Mouse (Mus musculus) ES-E14 (cell line): ENCODE results near the gene 4930519P11Rik. TPM values are rescaled to one million over a fixed set of nuclear protein-coding genes. Genes with fewer than 3 reads are reported as not detected.

Experiments used
- DNase-seq: peaks from one replicate; pipeline ENCODE4 v3.0.0-alpha.2; 2013; ENCODE audit warnings: low read depth, low spot score
- H3K27ac ChIP-seq: 2 replicates; pipeline ENCODE4 v1.5.1; 2012; ENCODE audit warnings: low read depth, mild to moderate bottlenecking, low read length, moderate library complexity, mixed read lengths; ENCODE audit not compliant: poor library complexity, insufficient read depth, severe bottlenecking
- H3K36me3 ChIP-seq: 2 replicates; pipeline ENCODE4 v1.6.1; 2012; ENCODE audit warnings: mild to moderate bottlenecking, low read length, moderate library complexity, mixed read lengths; ENCODE audit not compliant: control insufficient read depth, poor library complexity, insufficient read depth, severe bottlenecking
- H3K4me1 ChIP-seq, 2 experiments: fragments of 150-350 bp in 1 of 2; sonication (generic) in 1 of 2; 2 replicates each; pipeline ENCODE4 v1.6.1; 2012; ENCODE audit warnings: low read length in 2 of 2, mild to moderate bottlenecking in 1 of 2, mixed read lengths in 1 of 2; ENCODE audit not compliant: control insufficient read depth in 2 of 2, insufficient read depth in 2 of 2, poor library complexity in 1 of 2
- H3K4me3 ChIP-seq, 2 experiments: fragments of 150-350 bp in 1 of 2; sonication (generic) in 1 of 2; 2 replicates each; pipeline ENCODE4 v1.5.1; 2012; ENCODE audit warnings: low read length in 2 of 2, low read depth in 1 of 2, mild to moderate bottlenecking in 1 of 2, mixed read lengths in 1 of 2; ENCODE audit not compliant: insufficient read depth in 1 of 2, poor library complexity in 1 of 2, severe bottlenecking in 1 of 2
- H3K9ac ChIP-seq: 2 replicates; pipeline ENCODE4 v1.6.1; 2012; ENCODE audit warnings: low read depth, mild to moderate bottlenecking, low read length, mixed read lengths; ENCODE audit not compliant: poor library complexity, insufficient read depth, severe bottlenecking
- H3K9me3 ChIP-seq: fragments of 150-350 bp; sonication (generic); 2 replicates; pipeline ENCODE4 v1.6.1; 2012; ENCODE audit warnings: low read depth, mild to moderate bottlenecking, low read length; ENCODE audit not compliant: control insufficient read depth, insufficient read depth
- CHD2 ChIP-seq: IDR thresholded peaks from 2 replicates; pipeline ENCODE4 v1.6.1; 2014; ENCODE audit warnings: mild to moderate bottlenecking, low read depth, low read length, inconsistent platforms
- HCFC1 ChIP-seq: IDR thresholded peaks from 2 replicates; pipeline ENCODE4 v1.6.1; 2012; ENCODE audit warnings: low read length, inconsistent platforms, borderline replicate concordance; ENCODE audit not compliant: insufficient read depth
- MAFK ChIP-seq: IDR thresholded peaks from 2 replicates; pipeline ENCODE4 v1.6.1; 2014; ENCODE audit warnings: mild to moderate bottlenecking, low read depth, low read length, inconsistent platforms; ENCODE audit not compliant: insufficient read depth
- ZC3H11A ChIP-seq: IDR thresholded peaks from 2 replicates; pipeline ENCODE4 v1.6.1; 2012; ENCODE audit warnings: low read depth, mild to moderate bottlenecking, inconsistent platforms, low read length, borderline replicate concordance
- ZNF384 ChIP-seq: IDR thresholded peaks from 2 replicates; pipeline ENCODE4 v1.6.1; 2012; ENCODE audit warnings: low read depth, low read length, inconsistent platforms
- in situ Hi-C, 2 experiments: fragments of 600-800 bp; cut with MboI; formaldehyde crosslinking; loops; one replicate each; pipeline ENCODE4 v1.15.1; 2025; ENCODE audit warnings: low sequenced_read_pairs in 2 of 2, inconsistent platforms in 1 of 2; ENCODE audit not compliant: unreplicated experiment in 2 of 2
- total RNA-seq: library from RNA; depleted of rRNA; stranded (reverse); fragments of 300-350 nt; gene quantifications from 2 replicates; pipeline ENCODE4 v1.2.3, GENCODE M21; 2012

Gene 4930519P11Rik
- total RNA-seq, 1 experiment = 0.67 TPM

DNA sequence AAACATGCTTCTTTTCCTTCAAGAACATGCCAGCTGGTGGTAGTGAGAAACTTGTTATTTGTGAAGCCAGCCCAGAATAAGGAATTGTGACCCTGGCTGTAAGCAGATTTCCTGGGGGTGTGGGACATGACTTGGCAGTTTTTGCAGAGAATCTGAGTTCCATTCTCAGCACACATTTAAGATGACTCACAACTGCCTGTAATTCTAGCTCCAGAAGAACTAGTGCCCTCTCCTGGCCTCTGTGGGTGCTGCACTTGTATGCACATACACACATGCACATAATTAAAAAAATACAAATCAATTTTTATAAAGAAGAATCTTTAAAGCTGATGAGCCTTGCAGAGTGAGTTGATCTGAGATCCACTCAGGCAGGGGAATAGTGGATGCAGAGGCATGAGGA lies 10.9 kb upstream of the 4930519P11Rik start:
- in situ Hi-C loops = no loop called here
- Histone ChIP-seq H3K36me3 (no peaks in the 10 kb centered on the region; the same call in 1 of the 2 replicates), H3K4me3 (no peak overlapping the region), H3K9me3 (no peaks in the 10 kb centered on the region), H3K9ac (no peak overlapping the region), H3K4me1 (no peaks in the 10 kb centered on the region), H3K27ac (no peak overlapping the region)
- DNase-seq = no peak
- no peak; the same call in 1 of the 2 replicates for TF ChIP-seq MAFK
- no peak for TF ChIP-seq ZC3H11A
- no peak for TF ChIP-seq CHD2
- TF ChIP-seq HCFC1 = no peak
- no peak for TF ChIP-seq ZNF384

DNA sequence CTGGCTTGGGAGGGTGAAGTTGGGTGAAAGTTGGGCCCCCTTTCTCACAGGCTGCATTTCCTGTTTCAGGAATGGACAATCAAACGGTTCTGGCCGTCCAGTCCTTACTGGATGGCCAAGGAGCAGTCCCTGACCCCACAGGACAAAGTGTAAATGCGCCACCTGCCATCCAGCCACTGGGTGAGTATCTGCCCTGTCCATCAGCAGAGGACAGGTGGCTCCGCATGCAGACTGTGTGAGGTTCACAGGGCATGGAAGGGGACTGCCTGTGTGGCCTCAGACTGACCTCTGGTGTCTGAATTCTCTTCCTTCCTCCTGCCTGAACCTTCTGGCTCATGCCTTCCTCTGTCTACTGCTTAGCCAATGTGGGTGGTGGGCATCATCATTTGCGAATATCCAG lies 8.4 kb upstream of the 4930519P11Rik start:
- H3K9ac ChIP-seq = no peak overlapping the region
- in situ Hi-C loops = no loop called here
- H3K36me3 ChIP-seq = no peaks in the 10 kb centered on the region; the same call in 1 of the 2 replicates
- no peaks in the 10 kb centered on the region for H3K4me1 ChIP-seq
- no peaks in the 10 kb centered on the region for H3K9me3 ChIP-seq
- H3K4me3 ChIP-seq = no peak overlapping the region
- no peak for DNase-seq
- TF ChIP-seq ZNF384 = no peak
- TF ChIP-seq CHD2 = no peak
- TF ChIP-seq MAFK = no peak
- TF ChIP-seq HCFC1 = no peak
- no peak for TF ChIP-seq ZC3H11A
- no peak overlapping the region for H3K27ac ChIP-seq

DNA sequence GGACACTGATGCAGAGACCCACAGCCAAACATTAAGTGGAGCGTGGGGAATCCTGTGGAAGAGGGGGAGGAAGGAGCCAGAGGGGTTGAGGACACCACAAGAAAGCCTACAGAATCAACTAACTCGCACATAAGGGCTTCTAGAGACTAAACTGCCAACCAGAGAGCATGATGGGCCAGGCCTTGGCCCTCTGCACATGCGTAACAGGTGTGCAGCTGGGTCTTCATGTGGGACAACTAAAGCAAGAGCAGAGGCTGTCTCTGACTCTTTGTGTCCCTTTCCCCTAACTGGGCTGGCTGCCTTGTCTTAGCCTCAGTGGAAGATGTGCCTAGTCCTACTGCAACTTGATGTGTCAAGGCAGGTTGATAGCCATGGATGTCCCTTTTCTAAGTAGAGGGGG lies 3.8 kb upstream of the 4930519P11Rik start:
- TF ChIP-seq ZC3H11A (no peak), CHD2 (no peak), MAFK (no peak), HCFC1 (no peak), ZNF384 (no peak)
- in situ Hi-C loops = no loop called here

DNA sequence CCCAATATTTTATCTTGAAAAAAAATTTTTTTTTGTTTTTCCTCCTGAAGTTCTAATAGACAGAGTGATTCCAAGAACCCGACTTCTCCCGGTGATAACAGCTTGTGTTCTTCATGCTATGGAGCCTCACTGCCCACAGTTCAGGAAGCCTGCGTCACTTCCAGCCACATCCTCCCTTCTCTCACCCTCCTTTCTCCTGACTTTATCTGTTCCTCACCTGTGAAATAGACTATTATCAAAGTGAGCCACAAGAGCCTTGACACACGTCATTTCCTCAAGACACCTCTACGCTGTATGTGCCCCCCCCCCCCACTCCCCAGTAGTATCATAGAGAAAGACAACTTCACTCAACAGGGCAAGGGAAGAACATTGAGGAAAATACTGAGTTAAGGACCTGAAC lies 2.4 kb upstream of the 4930519P11Rik start:
- H3K9ac ChIP-seq = no peak overlapping the region
- no peaks in the 10 kb centered on the region for H3K36me3 ChIP-seq
- DNase-seq = no peak
- H3K4me1 ChIP-seq = peaks cover 5 to 6% of the 10 kb centered on the region in 2 experiments; a peak in 3 of 4 replicates
- no peaks in the 10 kb centered on the region for H3K9me3 ChIP-seq
- TF ChIP-seq MAFK (no peak), CHD2 (no peak), ZNF384 (no peak), HCFC1 (no peak), ZC3H11A (no peak)
- in situ Hi-C loops = no loop called here
- H3K4me3 ChIP-seq = no peak overlapping the region
- H3K27ac ChIP-seq = no peak overlapping the region

More for the DNA sequence above, 3.8 kb upstream of the 4930519P11Rik start:
- Histone ChIP-seq H3K4me3 (no peak overlapping the region), H3K9me3 (no peaks in the 10 kb centered on the region), H3K4me1 (peaks cover 5 to 6% of the 10 kb centered on the region in 2 experiments; a peak in 3 of 4 replicates), H3K27ac (no peak overlapping the region), H3K9ac (no peak overlapping the region), H3K36me3 (no peaks in the 10 kb centered on the region)
- DNase-seq = no peak
